Mouse (Mus musculus) kidney, postnatal 0 days (tissue): Measurements from ENCODE around the gene Tbce. TPM values are rescaled to one million over a fixed set of nuclear protein-coding genes. Genes with fewer than 3 reads are reported as not detected.

ENCODE experiments used
- ATAC-seq: fragments of 200-750 bp; cut with Nextera tagmentation; replicated peaks from 2 replicates; pipeline ENCODE4 v1.8.0; 2017; ENCODE audit warnings: low read depth, moderate number of reproducible peaks, moderate TSS enrichment, moderate library complexity; ENCODE audit not compliant: low FRiP score
- DNase-seq: peaks from one replicate; pipeline ENCODE4 v3.0.0-alpha.2; 2016; ENCODE audit warnings: low spot score
- H3K27ac ChIP-seq: fragments of 300-500 bp; sonication (generic); 2 replicates; pipeline ENCODE4 v1.5.1; 2014; ENCODE audit warnings: mild to moderate bottlenecking
- H3K27me3 ChIP-seq: fragments of 300-500 bp; sonication (generic); 2 replicates; pipeline ENCODE4 v1.6.1; 2014; ENCODE audit warnings: low read length, mixed read lengths; ENCODE audit not compliant: insufficient read depth
- H3K36me3 ChIP-seq: fragments of 300-500 bp; sonication (generic); 2 replicates; pipeline ENCODE4 v1.6.1; 2014; ENCODE audit warnings: low read length, mixed read lengths; ENCODE audit not compliant: insufficient read depth
- H3K4me1 ChIP-seq: fragments of 300-500 bp; sonication (generic); replicated peaks from 2 replicates; pipeline ENCODE4 v1.6.1; 2014; ENCODE audit warnings: antibody characterized with exemption, low read length, mixed read lengths; ENCODE audit not compliant: insufficient read depth
- H3K4me2 ChIP-seq: fragments of 300-500 bp; sonication (generic); 2 replicates; pipeline ENCODE4 v1.6.1; 2014; ENCODE audit warnings: mild to moderate bottlenecking, low read length, moderate library complexity, mixed read lengths
- H3K4me3 ChIP-seq: fragments of 300-500 bp; sonication (generic); replicated peaks from 2 replicates; pipeline ENCODE4 v1.5.1; 2014; ENCODE audit warnings: low read depth, low read length
- H3K9ac ChIP-seq: fragments of 300-500 bp; sonication (generic); 2 replicates; pipeline ENCODE4 v1.6.1; 2014; ENCODE audit warnings: low read depth, low read length
- H3K9me3 ChIP-seq: fragments of 300-500 bp; sonication (generic); replicated peaks from 2 replicates; pipeline ENCODE4 v1.6.1; 2016; ENCODE audit warnings: low read length, inconsistent platforms, mixed read lengths
- CTCF ChIP-seq: IDR thresholded peaks from 2 replicates; pipeline ENCODE4 v1.5.1; 2016; ENCODE audit warnings: antibody characterized with exemption, low read depth, mild to moderate bottlenecking, moderate library complexity
- WGBS: fragments of 180-500 bp; shearing (Covaris S2); extraction: QIAGEN DNeasy Blood & Tissue Kit; methylation state at CpG from one replicate; pipeline ENCODE4 v1.1.7; 2014; 5-methylcytosine and 5-hydroxymethylcytosine counted together
- polyA plus RNA-seq: library from polyadenylated mRNA; unstranded; fragments of >200 nt; fragmentation: Nextera tagmentation; extraction: Ambion mirVana; gene quantifications from 2 replicates; pipeline ENCODE4 v1.2.1, GENCODE M21; 2015

Tbce gene
- polyA plus RNA-seq, 1 experiment from 2014 or later = 48.0 TPM

DNA sequence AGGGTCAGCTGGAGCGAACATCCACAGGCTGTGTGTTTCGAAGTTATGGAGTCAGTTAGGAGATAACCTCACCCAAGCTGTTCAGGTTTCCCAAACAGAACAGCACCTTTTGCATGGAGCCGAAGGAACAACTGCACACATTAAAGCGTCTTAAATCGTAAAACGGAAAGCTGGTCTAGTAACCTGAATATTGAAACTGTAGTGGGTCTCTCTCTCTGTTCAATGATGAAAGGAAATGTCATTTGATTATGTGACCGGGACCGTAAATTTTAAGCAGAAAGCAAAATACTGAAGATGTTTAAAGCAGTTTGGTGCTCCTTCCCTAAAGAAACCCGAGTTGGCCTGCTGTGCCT is 25.6 kb upstream of the Tbce start:
- DNase-seq (peak; percentile 17), ATAC-seq (no peak)
- H3K27ac ChIP-seq = peak overlapping the region; percentile 98; the same call in 1 of the 2 replicates
- WGBS = 4% methylated on average over 9 of the region's 9 CpGs
- no peak for TF ChIP-seq CTCF
- H3K27me3 ChIP-seq = no peaks in the 10 kb centered on the region
- H3K36me3 ChIP-seq = no peaks in the 10 kb centered on the region
- peak overlapping the region; percentile 98 for H3K9ac ChIP-seq
- H3K4me2 ChIP-seq = peak overlapping the region; percentile 77
- peaks cover 5% of the 10 kb centered on the region; the same call in 1 of the 2 replicates for H3K4me1 ChIP-seq
- no peaks in the 10 kb centered on the region for H3K9me3 ChIP-seq
- peak overlapping the region; percentile 99 for H3K4me3 ChIP-seq

DNA sequence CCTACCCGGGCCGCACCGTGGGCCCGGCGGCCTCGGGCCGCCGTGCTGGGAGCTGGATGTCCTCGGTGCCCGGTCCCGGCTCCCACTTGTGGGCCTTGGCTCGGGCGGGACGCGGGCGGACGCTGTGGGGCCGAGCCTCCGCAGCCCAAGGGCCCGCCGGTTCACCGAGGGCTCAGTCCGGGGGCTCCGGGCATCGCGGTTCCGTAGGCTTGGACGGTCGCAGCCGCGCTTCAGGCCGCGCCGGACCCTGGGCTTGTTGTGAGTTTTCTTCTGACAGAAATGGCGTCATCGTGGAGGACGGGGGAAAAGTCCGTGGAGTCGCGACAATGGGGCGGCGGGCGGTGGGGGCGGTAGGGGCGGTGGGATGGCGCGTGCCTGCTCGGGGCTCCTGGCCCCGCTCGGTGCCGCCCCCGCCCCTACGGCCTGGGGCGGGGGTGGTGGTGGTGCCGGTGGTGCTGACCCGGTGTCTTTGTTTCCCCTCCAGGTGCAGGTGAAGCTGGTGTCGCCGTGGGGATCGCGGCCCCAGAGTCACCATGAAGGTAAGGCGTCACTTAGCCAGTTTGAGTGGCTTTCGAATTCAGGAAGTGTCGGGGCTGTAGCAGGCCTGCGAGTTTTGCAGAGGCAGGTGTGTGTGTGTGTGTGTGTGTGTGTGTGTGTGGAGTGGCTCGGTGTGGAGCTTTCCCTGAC is 25.0 kb upstream of the Tbce start:
- peak overlapping the region; percentile 98 for H3K27ac ChIP-seq
- ATAC-seq (no peak), DNase-seq (peak; percentile 31)
- peak overlapping the region; percentile 77 for H3K4me2 ChIP-seq
- TF ChIP-seq CTCF = no peak
- WGBS = 0% methylated on average over 44 of the region's 65 CpGs
- H3K4me3 ChIP-seq = peak overlapping the region; percentile 99
- no peaks in the 10 kb centered on the region for H3K27me3 ChIP-seq
- H3K9ac ChIP-seq = peak overlapping the region; percentile 98
- peaks cover 5% of the 10 kb centered on the region; the same call in 1 of the 2 replicates for H3K4me1 ChIP-seq
- H3K9me3 ChIP-seq = no peaks in the 10 kb centered on the region
- H3K36me3 ChIP-seq = no peaks in the 10 kb centered on the region

DNA sequence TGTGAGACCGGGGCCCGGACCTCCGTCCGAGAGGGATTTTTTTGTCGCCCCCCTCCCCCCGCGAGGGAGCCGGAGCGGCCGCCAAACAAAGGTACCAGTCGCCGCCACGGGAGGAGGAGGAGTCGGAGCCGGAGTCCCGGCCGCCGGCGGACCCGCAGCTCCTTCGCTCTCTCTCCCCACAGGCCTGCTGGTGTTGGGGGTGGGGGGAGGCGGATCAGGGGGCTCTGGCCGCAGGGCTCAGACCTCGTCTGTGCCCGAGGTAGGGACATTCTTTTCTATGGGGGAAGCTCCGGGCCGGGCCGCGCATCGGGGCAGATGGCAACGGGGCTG is 24.5 kb upstream of the Tbce start:
- Histone ChIP-seq H3K36me3 (no peaks in the 10 kb centered on the region), H3K4me3 (peak overlapping the region; percentile 99), H3K4me2 (peak overlapping the region; percentile 77), H3K9me3 (no peaks in the 10 kb centered on the region), H3K27ac (peak overlapping the region; percentile 98), H3K9ac (peak overlapping the region; percentile 98), H3K27me3 (no peaks in the 10 kb centered on the region), H3K4me1 (peaks cover 5% of the 10 kb centered on the region; the same call in 1 of the 2 replicates)
- DNase-seq (peak; percentile 75), ATAC-seq (peak; percentile 40)
- TF ChIP-seq CTCF = no peak
- WGBS = under 1% methylated on average over 28 of the region's 31 CpGs

DNA sequence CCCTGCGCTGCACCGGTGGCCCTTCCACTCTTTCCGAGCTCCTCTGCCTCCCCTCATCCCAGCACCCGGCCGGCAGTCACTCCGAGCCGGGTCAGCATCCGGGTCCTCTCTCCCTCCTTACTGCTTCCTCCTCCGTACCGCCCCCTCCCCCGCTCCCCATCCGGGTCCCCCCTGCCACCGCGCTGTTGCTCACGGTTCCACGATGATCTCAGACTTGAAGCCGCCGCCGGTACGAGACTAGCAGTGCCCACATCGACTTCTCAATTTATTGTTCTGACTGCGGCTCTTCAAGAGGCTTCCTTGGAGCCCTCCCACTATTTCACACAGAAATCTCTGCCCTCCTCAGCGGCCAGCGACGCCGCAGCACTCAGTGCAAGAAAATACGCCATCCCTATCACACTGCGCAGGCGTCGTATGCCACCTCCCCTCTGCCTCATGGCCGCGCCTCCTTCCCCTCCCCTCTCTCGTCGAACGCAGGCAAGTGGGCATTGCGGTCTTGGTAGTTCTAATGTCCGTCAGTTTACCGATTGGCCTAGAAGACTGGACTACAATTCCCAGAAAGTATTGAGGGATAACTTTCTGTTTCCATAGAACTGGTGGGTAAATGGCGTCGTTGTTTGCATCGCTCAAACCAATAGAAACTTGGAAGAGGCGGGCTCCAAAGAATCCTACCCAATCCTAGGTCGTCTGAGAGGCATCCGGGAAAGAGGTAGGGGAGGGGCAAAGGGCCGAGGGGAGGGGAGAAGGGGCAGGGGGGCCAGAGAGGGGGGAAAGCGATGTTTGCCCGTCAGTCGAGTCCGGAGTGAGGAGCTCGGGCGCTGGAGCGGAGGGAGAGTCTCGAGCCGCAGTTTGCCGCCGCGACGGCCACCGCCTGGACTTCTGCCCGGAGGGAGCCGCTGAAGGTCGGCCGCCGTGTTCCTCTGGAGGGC is 23.8 kb upstream of the Tbce start, which contains the start of the genes Arid4b and Ggps1:
Gene Arid4b, plus strand, starts transcription at position 220 of the 929 bp plus-strand sequence.
Gene Ggps1, minus strand, starts transcription at position 476 of the 929 bp plus-strand sequence.
- Histone ChIP-seq H3K4me2 (peak within 1 kb of the TSS; percentile 77), H3K27me3 (no peaks in the 10 kb centered on the region), H3K9me3 (no peaks in the 10 kb centered on the region), H3K4me3 (peak within 1 kb of the TSS; percentile 99), H3K4me1 (peaks cover 5% of the 10 kb centered on the region; the same call in 1 of the 2 replicates), H3K9ac (peak within 1 kb of the TSS; percentile 98), H3K27ac (peak within 1 kb of the TSS; percentile 98), H3K36me3 (no peaks in the 10 kb centered on the region)
- ATAC-seq (peak; percentile 98), DNase-seq (peak; percentile 100)
- TF ChIP-seq CTCF = no peak
- 0% methylated on average over 64 of the region's 64 CpGs for WGBS

DNA sequence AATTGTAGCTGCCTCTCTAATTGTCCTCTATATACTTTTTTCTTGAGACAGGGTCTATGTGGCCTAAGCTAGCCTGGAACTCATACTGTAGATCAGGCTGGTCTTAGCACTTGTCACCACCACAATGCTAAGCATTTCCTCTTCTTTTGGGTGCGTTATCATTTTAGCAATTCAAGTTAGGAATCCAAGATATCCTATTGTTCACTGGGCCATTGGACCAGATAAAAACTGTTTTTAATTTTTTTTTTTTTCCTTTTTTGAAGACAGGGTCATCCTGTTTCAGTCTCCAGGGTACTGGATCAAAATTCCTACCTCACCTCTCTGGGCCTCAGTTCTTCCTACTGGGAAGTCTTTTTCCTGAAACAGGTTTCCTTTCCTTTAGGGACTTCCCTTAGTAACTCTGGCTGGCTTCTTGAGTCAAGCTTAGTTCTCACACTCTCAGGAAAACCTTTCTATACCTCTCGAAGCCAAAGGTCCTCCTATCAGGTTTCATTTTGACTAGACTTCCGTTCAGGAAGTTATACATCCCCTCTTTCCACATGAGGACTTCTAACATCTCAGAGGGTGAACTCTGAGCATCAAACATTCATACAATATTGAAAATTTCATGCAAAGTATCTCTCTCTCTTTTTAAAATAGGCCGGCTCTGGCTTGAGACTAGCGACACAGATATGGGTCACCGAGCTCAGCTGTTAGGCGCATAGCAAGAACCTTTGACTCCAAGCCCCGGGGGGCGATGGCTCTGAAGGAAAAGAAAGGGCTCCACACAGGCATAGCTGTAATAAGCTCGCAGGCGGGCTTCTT is 23.0 kb upstream of the Tbce start:
- H3K9me3 ChIP-seq = no peaks in the 10 kb centered on the region
- no peak for TF ChIP-seq CTCF
- peak overlapping the region; percentile 73 for H3K4me3 ChIP-seq
- peak overlapping the region; percentile 96 for H3K27ac ChIP-seq
- no peaks in the 10 kb centered on the region for H3K27me3 ChIP-seq
- peaks cover 5% of the 10 kb centered on the region; the same call in 1 of the 2 replicates for H3K4me1 ChIP-seq
- DNase-seq (peak; percentile 14), ATAC-seq (no peak)
- H3K4me2 ChIP-seq = peak overlapping the region; percentile 60
- whole genome bisulfite sequencing = 6% methylated on average over 11 of the region's 11 CpGs
- H3K36me3 ChIP-seq = no peaks in the 10 kb centered on the region
- peak overlapping the region; percentile 78 for H3K9ac ChIP-seq
